Mouse (Mus musculus) E14TG2a.4 (cell line): ENCODE measurements around the gene Gmeb1.
"Not testable (repeated sequence)": the region's sequence is repeated elsewhere in the genome, so short reads cannot be mapped to it uniquely, and the experiment has no call there.

Experiments
- H3K27me3 ChIP-seq: 2 replicates; pipeline ENCODE4 v1.6.1; 2014; ENCODE audit warnings: low read length, control low read depth; ENCODE audit not compliant: insufficient read depth
- H3K36me3 ChIP-seq: 2 replicates; pipeline ENCODE4 v1.6.1; 2014; ENCODE audit warnings: low read length, control low read depth; ENCODE audit not compliant: insufficient read depth
- H3K4me1 ChIP-seq: replicated peaks from 2 replicates; pipeline ENCODE4 v1.6.1; 2014; ENCODE audit warnings: low read depth, low read length, control low read depth
- H3K4me3 ChIP-seq: replicated peaks from 2 replicates; pipeline ENCODE4 v1.5.1; 2014; ENCODE audit warnings: mild to moderate bottlenecking, low read length
- H3K9me3 ChIP-seq: 2 replicates; pipeline ENCODE4 v1.6.1; 2014; ENCODE audit warnings: low read length, control low read depth
- CTCF ChIP-seq: conservative IDR thresholded peaks from 2 replicates; pipeline ENCODE4 v1.5.1; 2014; ENCODE audit warnings: low read length
- NANOG ChIP-seq: IDR thresholded peaks from 2 replicates; pipeline ENCODE4 v1.6.1; 2014; ENCODE audit warnings: borderline replicate concordance, low read length, mixed read lengths
- POU5F1 ChIP-seq: IDR thresholded peaks from 2 replicates; pipeline ENCODE4 v1.6.1; 2014; ENCODE audit warnings: low read length, borderline replicate concordance

Gene Gmeb1

GRCm38 (mm10) chr4:132261514-132262357 lies at the start of gene Gmeb1:
Gene Gmeb1, minus strand, starts transcription at chr4:132261602.
- Histone ChIP-seq H3K4me1 (peaks cover 60% of the 10 kb centered on the region), H3K36me3 (peaks cover 7% of the 10 kb centered on the region; the same call in 1 of the 2 replicates), H3K4me3 (peak within 1 kb of the TSS; percentile 85), H3K9me3 (peaks cover 5% of the 10 kb centered on the region; the same call in 1 of the 2 replicates), H3K27me3 (no peaks in the 10 kb centered on the region)
- TF ChIP-seq NANOG (no peak), CTCF (no peak), POU5F1 (no peak)

- no peak for TF ChIP-seq NANOG
- peak; percentile 44 for TF ChIP-seq CTCF
- TF ChIP-seq POU5F1, result no peak
- Histone ChIP-seq H3K27me3 (no peaks in the 10 kb centered on the region), H3K36me3 (peaks cover 56% of the 10 kb centered on the region), H3K9me3 (no peaks in the 10 kb centered on the region), H3K4me1 (peaks cover 64% of the 10 kb centered on the region), H3K4me3 (peak overlapping the region; percentile 91)
Observed at GRCm38 (mm10) chr4:132309849-132310472, 48.6 kb upstream of the Gmeb1 start.

GRCm38 (mm10) chr4:132309140-132309848 lies 47.9 kb upstream of the Gmeb1 start:
- no peak for TF ChIP-seq CTCF
- TF ChIP-seq NANOG, result no peak
- TF ChIP-seq POU5F1, result no peak
- Histone ChIP-seq H3K36me3 (peaks cover 55% of the 10 kb centered on the region), H3K27me3 (no peaks in the 10 kb centered on the region), H3K4me3 (peak overlapping the region; percentile 91), H3K9me3 (no peaks in the 10 kb centered on the region), H3K4me1 (peaks cover 59% of the 10 kb centered on the region)

GRCm38 (mm10) chr4:132308437-132309139 lies 47.2 kb upstream of the Gmeb1 start:
- peaks cover 56% of the 10 kb centered on the region for H3K4me1 ChIP-seq
- H3K4me3 ChIP-seq, result peak overlapping the region; percentile 91
- no peaks in the 10 kb centered on the region for H3K27me3 ChIP-seq
- no peaks in the 10 kb centered on the region for H3K9me3 ChIP-seq
- TF ChIP-seq POU5F1, result no peak
- no peak for TF ChIP-seq CTCF
- TF ChIP-seq NANOG, result no peak
- H3K36me3 ChIP-seq, result peaks cover 48% of the 10 kb centered on the region

GRCm38 (mm10) chr4:132306004-132306403 lies 44.6 kb upstream of the Gmeb1 start:
- Histone ChIP-seq H3K4me1 (peaks cover 52% of the 10 kb centered on the region), H3K9me3 (no peaks in the 10 kb centered on the region), H3K36me3 (peaks cover 24% of the 10 kb centered on the region), H3K27me3 (no peaks in the 10 kb centered on the region), H3K4me3 (0 out of 2 replicates have a peak overlapping the region, but pooled peaks have one; percentile 13)
- no peak for TF ChIP-seq NANOG

GRCm38 (mm10) chr4:132305276-132305675 lies 43.9 kb upstream of the Gmeb1 start:
- H3K9me3 ChIP-seq, result no peaks in the 10 kb centered on the region
- no peak for TF ChIP-seq CTCF

GRCm38 (mm10) chr4:132303484-132303883 lies 42.1 kb upstream of the Gmeb1 start:
- H3K36me3 ChIP-seq, H3K27me3 ChIP-seq, H3K9me3 ChIP-seq: not testable (repeated sequence)
- H3K4me3 ChIP-seq, result peak overlapping the region; percentile 80
- peaks cover 59% of the 10 kb centered on the region for H3K4me1 ChIP-seq

More at GRCm38 (mm10) chr4:132305276-132305675, 43.9 kb upstream of the Gmeb1 start:
- Histone ChIP-seq H3K4me1 (peaks cover 48% of the 10 kb centered on the region), H3K27me3 (no peaks in the 10 kb centered on the region), H3K4me3 (no peak overlapping the region), H3K36me3 (peaks cover 17% of the 10 kb centered on the region)

- Histone ChIP-seq H3K27me3 (no peaks in the 10 kb centered on the region), H3K9me3 (no peaks in the 10 kb centered on the region), H3K4me3 (peak within 1 kb of the TSS; percentile 80), H3K4me1 (peaks cover 60% of the 10 kb centered on the region), H3K36me3 (no peaks in the 10 kb centered on the region)
- TF ChIP-seq NANOG (no peak), POU5F1 (no peak), CTCF (no peak)
Observed at GRCm38 (mm10) chr4:132302939-132303479, 41.6 kb upstream of the Gmeb1 start, which contains the start of gene Rab42. Gene Rab42, minus strand, starts transcription at chr4:132303385.
